Mouse (Mus musculus) liver, embryonic 14.5 days (tissue): ENCODE data around the gene Nol3. TPM values are rescaled to one million over a fixed set of nuclear protein-coding genes. Genes with fewer than 3 reads are reported as not detected.
A peak's percentile ranks its signal among the peaks of the same experiment; 100 is the strongest.

ENCODE experiments used
- ATAC-seq: fragments of 200-750 bp; cut with Nextera tagmentation; 2 replicates; pipeline ENCODE4 v1.8.0; 2017; ENCODE audit warnings: moderate number of reproducible peaks, mild to moderate bottlenecking, moderate library complexity; ENCODE audit not compliant: insufficient read depth
- DNase-seq, 3 experiments: peaks; one replicate each; pipeline ENCODE4 v3.0.0-alpha.2; 2012 to 2013; ENCODE audit warnings: low read depth in 3 of 3, low spot score in 3 of 3
- H3K27ac ChIP-seq: fragments of 300-500 bp; sonication (generic); 2 replicates; pipeline ENCODE4 v1.5.1; 2014; ENCODE audit warnings: moderate library complexity, mild to moderate bottlenecking, control low read depth, inconsistent platforms
- H3K27me3 ChIP-seq: fragments of 300-500 bp; sonication (generic); 2 replicates; pipeline ENCODE4 v1.6.1; 2014; ENCODE audit warnings: mild to moderate bottlenecking, low read length, moderate library complexity; ENCODE audit not compliant: control insufficient read depth, insufficient read depth
- H3K36me3 ChIP-seq: fragments of 300-500 bp; sonication (generic); replicated peaks from 2 replicates; pipeline ENCODE4 v1.6.1; 2014; ENCODE audit warnings: low read depth; ENCODE audit not compliant: control insufficient read depth, insufficient read depth
- H3K4me1 ChIP-seq, 2 experiments: fragments of 200-500 bp in 1 of 2; fragments of 300-500 bp in 1 of 2; sonication (generic) in 1 of 2; replicated peaks; 2 replicates each; pipeline ENCODE4 v1.6.1; 2012 to 2014; ENCODE audit warnings: antibody characterized with exemption in 1 of 2, inconsistent platforms in 1 of 2, low read length in 1 of 2; ENCODE audit not compliant: control insufficient read depth in 2 of 2, insufficient read depth in 2 of 2
- H3K4me2 ChIP-seq: fragments of 300-500 bp; sonication (generic); 2 replicates; pipeline ENCODE4 v1.6.1; 2014; ENCODE audit warnings: low read depth, mild to moderate bottlenecking, control low read depth, moderate library complexity
- H3K4me3 ChIP-seq, 2 experiments: fragments of 200-500 bp in 1 of 2; fragments of 300-500 bp in 1 of 2; sonication (generic) in 1 of 2; 2 replicates each; pipeline ENCODE4 v1.5.1; 2012 to 2014; ENCODE audit warnings: low read depth in 2 of 2, low read length in 2 of 2, mild to moderate bottlenecking in 2 of 2, control low read depth in 1 of 2, inconsistent platforms in 1 of 2, moderate library complexity in 1 of 2; ENCODE audit not compliant: insufficient read depth in 1 of 2
- H3K9ac ChIP-seq: fragments of 300-500 bp; sonication (generic); replicated peaks from 2 replicates; pipeline ENCODE4 v1.6.1; 2014; ENCODE audit warnings: mild to moderate bottlenecking, control low read depth, moderate library complexity
- H3K9me3 ChIP-seq: fragments of 300-500 bp; sonication (generic); 2 replicates; pipeline ENCODE4 v1.6.1; 2016; ENCODE audit warnings: low read length, mixed read lengths; ENCODE audit not compliant: control insufficient read depth
- CTCF ChIP-seq: IDR thresholded peaks from 2 replicates; pipeline ENCODE4 v1.5.1; 2016; ENCODE audit warnings: antibody characterized with exemption, low read depth, control low read depth
- EP300 ChIP-seq: IDR thresholded peaks from 2 replicates; pipeline ENCODE4 v1.6.1; 2016; ENCODE audit warnings: antibody characterized with exemption, low read depth
- WGBS: fragments of 180-500 bp; shearing (Covaris S2); extraction: QIAGEN DNeasy Blood & Tissue Kit; methylation state at CpG from one replicate; pipeline ENCODE4 v1.1.7; 2014; ENCODE audit not compliant: insufficient replicate concordance; 5-methylcytosine and 5-hydroxymethylcytosine counted together
- polyA plus RNA-seq, 2 experiments: library from polyadenylated mRNA; depleted of rRNA in 1 of 2; stranded (reverse) in 1 of 2; unstranded in 1 of 2; fragments of >200 nt; fragmentation: Nextera tagmentation in 1 of 2; extraction: Ambion mirVana in 1 of 2; gene quantifications; 2 replicates each; pipeline versions ENCODE4 v1.2.1 to v1.2.3; 2012 to 2014

The Nol3 gene
- polyA plus RNA-seq, 2 experiments = 0.02 TPM; not detected in 1

GRCm38 (mm10) chr8:105259721-105260320 lies 16.1 kb upstream of the Nol3 start:
- Histone ChIP-seq H3K9me3 (no peaks in the 10 kb centered on the region), H3K27ac (no peak overlapping the region), H3K4me3 (peak overlapping the region; percentile 14 to 20; a peak in 2 of 4 replicates), H3K36me3 (no peaks in the 10 kb centered on the region), H3K9ac (no peak overlapping the region), H3K4me2 (peak overlapping the region; percentile 62), H3K4me1 (peaks cover 13 to 21% of the 10 kb centered on the region in 2 experiments), H3K27me3 (peaks cover 16% of the 10 kb centered on the region)
- 3% methylated on average over 30 of the region's 30 CpGs for WGBS
- TF ChIP-seq CTCF = peak; percentile 99
- TF ChIP-seq EP300 = no peak
- ATAC-seq (no peak), DNase-seq (no peak)

GRCm38 (mm10) chr8:105260371-105261099 lies 15.4 kb upstream of the Nol3 start:
- H3K9me3 ChIP-seq = no peaks in the 10 kb centered on the region
- H3K36me3 ChIP-seq = no peaks in the 10 kb centered on the region
- peaks cover 21% of the 10 kb centered on the region for H3K27me3 ChIP-seq
- no peak for ATAC-seq
- H3K4me1 ChIP-seq = peaks cover 10 to 20% of the 10 kb centered on the region in 2 experiments
- H3K27ac ChIP-seq = no peak overlapping the region
- DNase-seq = no peak
- H3K9ac ChIP-seq = no peak overlapping the region
- no peak overlapping the region for H3K4me3 ChIP-seq
- TF ChIP-seq CTCF (no peak), EP300 (no peak)
- 65% methylated on average over 7 of the region's 7 CpGs for WGBS
- H3K4me2 ChIP-seq = no peak overlapping the region; the same call in 1 of the 2 replicates

DNA sequence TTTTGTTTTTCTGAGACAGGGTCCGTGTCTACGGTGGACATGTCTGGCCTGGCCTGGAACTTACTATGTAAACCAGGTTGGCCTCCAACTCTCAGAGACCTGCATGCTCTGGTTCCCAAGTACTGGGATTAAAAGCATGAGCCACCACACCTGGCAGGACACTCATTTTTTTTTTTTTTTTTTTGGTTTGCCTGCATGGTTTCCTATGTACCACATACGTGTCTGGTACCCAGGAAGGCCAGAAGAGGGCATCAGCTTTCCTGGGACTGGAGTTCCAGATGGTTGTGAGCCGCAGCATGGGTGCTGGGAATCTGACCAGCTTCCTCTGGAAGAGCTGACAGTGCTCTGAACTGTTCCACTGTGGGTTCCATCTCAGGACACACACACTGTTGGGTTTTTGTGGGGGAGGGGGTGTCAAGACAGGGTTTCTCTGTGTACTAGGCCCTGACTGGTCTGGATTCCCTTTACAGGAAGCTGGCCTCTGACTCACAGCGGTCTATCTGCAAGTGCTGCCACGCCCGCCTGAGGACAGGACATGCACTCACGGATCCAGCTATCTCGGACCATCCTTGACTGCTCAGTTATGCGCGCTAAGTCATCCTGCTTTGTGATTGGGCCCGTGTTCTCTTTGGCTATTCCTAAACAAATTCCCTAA lies 14.5 kb upstream of the Nol3 start:
- 66% methylated on average over 12 of the region's 12 CpGs for WGBS
- no peak overlapping the region for H3K4me2 ChIP-seq
- peaks cover 25% of the 10 kb centered on the region for H3K27me3 ChIP-seq
- H3K36me3 ChIP-seq = no peaks in the 10 kb centered on the region
- no peak overlapping the region for H3K27ac ChIP-seq
- H3K4me1 ChIP-seq = peaks cover 6 to 16% of the 10 kb centered on the region in 2 experiments
- no peak overlapping the region for H3K4me3 ChIP-seq
- H3K9ac ChIP-seq = no peak overlapping the region
- DNase-seq (no peak), ATAC-seq (no peak)
- no peaks in the 10 kb centered on the region for H3K9me3 ChIP-seq
- 0 out of 2 replicates have a peak, but pooled peaks have one; percentile 13 for TF ChIP-seq CTCF
- TF ChIP-seq EP300 = no peak

DNA sequence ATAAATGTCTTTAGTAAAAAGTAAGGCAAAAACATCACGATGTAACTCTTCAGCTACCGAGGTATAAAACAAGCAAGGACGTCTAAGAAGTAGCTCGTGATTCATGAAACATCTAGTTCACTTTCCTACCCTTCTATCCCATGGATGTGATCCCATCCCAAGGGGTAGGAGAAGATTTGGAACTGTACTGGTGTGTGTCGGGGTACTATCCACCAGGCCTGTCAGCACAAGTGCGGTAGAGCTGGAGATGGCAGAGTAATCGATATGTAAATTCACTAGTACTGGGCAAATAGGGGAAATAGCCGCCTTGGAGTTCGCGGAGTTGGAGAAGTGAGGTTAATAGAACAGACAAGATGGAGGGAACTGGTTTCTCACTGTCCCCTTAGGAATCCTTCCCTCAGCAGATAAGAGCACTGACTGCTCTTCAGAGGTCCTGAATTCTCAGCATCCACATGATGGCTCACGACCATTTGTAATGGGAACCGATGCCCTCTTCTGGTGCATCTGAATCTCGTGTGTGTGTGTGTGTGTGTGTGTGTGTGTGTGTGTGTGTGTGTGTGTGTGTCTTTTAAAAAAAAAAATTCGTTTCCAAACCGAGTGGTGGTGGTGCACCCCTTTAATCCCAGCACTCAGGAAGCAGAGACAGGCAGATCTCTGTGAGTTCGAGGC lies 12.6 kb upstream of the Nol3 start:
- Histone ChIP-seq H3K27ac (no peak overlapping the region), H3K36me3 (no peaks in the 10 kb centered on the region), H3K4me1 (peaks cover 6 to 16% of the 10 kb centered on the region in 2 experiments), H3K27me3 (peaks cover 43% of the 10 kb centered on the region), H3K9me3 (no peaks in the 10 kb centered on the region), H3K4me2 (peak overlapping the region; percentile 98), H3K4me3 (peak overlapping the region; percentile 78 to 89; a peak in 3 of 4 replicates), H3K9ac (no peak overlapping the region)
- ATAC-seq = no peak
- no peak for DNase-seq
- WGBS = 43% methylated on average over 16 of the region's 16 CpGs
- TF ChIP-seq EP300 (no peak), CTCF (no peak)
